Mouse (Mus musculus): ENCODE measurements at regions not wholly inside any gene's neighbourhood (a gene's known extent, or its start where the extent isn't known, plus 50 kb on each side); places are given as distances from the start of the nearest gene placed in this dataset.
"Not testable (repeated sequence)": the region's sequence is repeated elsewhere in the genome, so short reads cannot be mapped to it uniquely, and the experiment has no call there.

- not testable (repeated sequence) for H3K4me3 ChIP-seq; DNase-seq (ENCODE audit: low spot score); H3K27me3 ChIP-seq (ENCODE audit: low read depth, poor library complexity, severe bottlenecking); H3K36me3 ChIP-seq; H3K27ac ChIP-seq (replicated peaks); H3K9me3 ChIP-seq (replicated peaks); H3K4me1 ChIP-seq
- WGBS: 88% methylated on average over 2 of the region's 2 CpGs
These were observed 77.1 kb downstream of the Olfr721-ps1 start for GRCm38 (mm10) chr14:14478159-14478558.

GRCm38 (mm10) chr14:14481840-14482239 lies 80.7 kb downstream of the Olfr721-ps1 start:
- H3K27me3 ChIP-seq (ENCODE audit: low read depth, poor library complexity, severe bottlenecking): no peaks in the 10 kb centered on the region
- no peak for DNase-seq (ENCODE audit: low spot score)

DNA sequence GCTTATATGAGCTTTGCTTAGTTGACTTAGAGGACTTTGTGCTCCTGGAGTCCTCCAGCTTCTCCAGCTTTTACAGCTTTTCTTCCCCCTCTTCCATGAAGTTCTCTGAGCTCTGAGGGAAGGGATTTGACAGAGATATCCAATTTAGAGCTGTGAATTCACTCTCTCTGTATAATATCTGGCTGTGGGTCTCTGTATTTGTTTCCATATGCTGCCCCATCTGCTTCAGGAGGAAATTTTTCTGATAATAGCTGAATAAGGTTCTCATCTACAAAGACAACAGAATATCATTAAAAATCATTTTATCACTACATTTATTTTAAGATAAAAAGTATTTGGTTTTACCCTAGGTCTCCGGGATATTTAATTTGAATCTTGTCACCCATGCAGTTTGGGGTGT lies 85.3 kb downstream of the Olfr721-ps1 start:
- DNase-seq (ENCODE audit: low spot score): no peak
- Histone ChIP-seq H3K27ac (replicated peaks) (no peak overlapping the region), H3K9me3 (replicated peaks) (no peaks in the 10 kb centered on the region), H3K4me3 (no peak overlapping the region), H3K4me1 (no peaks in the 10 kb centered on the region), H3K27me3 (ENCODE audit: low read depth, poor library complexity, severe bottlenecking) (no peaks in the 10 kb centered on the region), H3K36me3 (no peaks in the 10 kb centered on the region)
- 94% methylated on average over 1 of the region's 1 CpGs for WGBS

More at GRCm38 (mm10) chr14:14481840-14482239, 80.7 kb downstream of the Olfr721-ps1 start:
- H3K4me1 ChIP-seq: no peaks in the 10 kb centered on the region
- 71% methylated on average over 1 of the region's 1 CpGs for WGBS
- H3K36me3 ChIP-seq: no peaks in the 10 kb centered on the region
- H3K9me3 ChIP-seq (replicated peaks): no peaks in the 10 kb centered on the region
- H3K4me3 ChIP-seq: no peak overlapping the region
- no peak overlapping the region for H3K27ac ChIP-seq (replicated peaks)

DNA sequence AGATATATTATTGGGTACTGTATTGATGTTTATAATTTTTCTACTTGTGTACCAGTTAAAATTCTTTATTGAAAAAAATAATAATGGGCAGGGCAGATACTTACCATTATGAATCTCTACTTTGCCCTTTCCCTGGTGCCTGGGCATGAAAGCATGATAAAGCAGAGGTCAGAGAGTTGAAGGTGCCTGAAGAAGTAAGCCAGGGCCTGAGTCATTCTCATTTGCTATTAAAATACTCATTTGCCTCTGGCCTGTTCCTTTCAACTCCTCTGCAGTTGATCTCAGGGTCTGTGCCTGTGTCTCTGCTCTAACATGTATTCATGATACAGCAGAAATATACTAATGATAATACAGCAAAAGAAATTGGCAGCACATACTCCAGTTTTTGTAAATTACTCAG lies 89.4 kb downstream of the Olfr721-ps1 start:
- Histone ChIP-seq H3K27me3 (ENCODE audit: low read depth, poor library complexity, severe bottlenecking) (no peaks in the 10 kb centered on the region), H3K9me3 (replicated peaks) (no peaks in the 10 kb centered on the region), H3K36me3 (no peaks in the 10 kb centered on the region), H3K4me1 (no peaks in the 10 kb centered on the region), H3K27ac (replicated peaks) (no peak overlapping the region), H3K4me3 (no peak overlapping the region)
- no peak for DNase-seq (ENCODE audit: low spot score)

GRCm38 (mm10) chr14:14492041-14492440 lies 90.9 kb downstream of the Olfr721-ps1 start:
- no peak overlapping the region for H3K27ac ChIP-seq (replicated peaks)
- no peaks in the 10 kb centered on the region for H3K9me3 ChIP-seq (replicated peaks)
- H3K4me1 ChIP-seq: no peaks in the 10 kb centered on the region
- H3K4me3 ChIP-seq: no peak overlapping the region
- no peaks in the 10 kb centered on the region for H3K27me3 ChIP-seq (ENCODE audit: low read depth, poor library complexity, severe bottlenecking)
- H3K36me3 ChIP-seq: no peaks in the 10 kb centered on the region
- DNase-seq (ENCODE audit: low spot score): no peak

GRCm38 (mm10) chr14:14511927-14512326 lies 110.8 kb downstream of the Olfr721-ps1 start:
- 85% methylated on average over 4 of the region's 4 CpGs for WGBS
- Histone ChIP-seq H3K27ac (replicated peaks) (no peak overlapping the region), H3K9me3 (replicated peaks) (no peaks in the 10 kb centered on the region), H3K4me3 (no peak overlapping the region), H3K27me3 (ENCODE audit: low read depth, poor library complexity, severe bottlenecking) (no peaks in the 10 kb centered on the region), H3K36me3 (no peaks in the 10 kb centered on the region), H3K4me1 (no peaks in the 10 kb centered on the region; the same call in 1 of the 2 replicates)
- DNase-seq (ENCODE audit: low spot score): no peak

- DNase-seq (ENCODE audit: low spot score): no peak
- Histone ChIP-seq H3K27me3 (ENCODE audit: low read depth, poor library complexity, severe bottlenecking) (no peaks in the 10 kb centered on the region), H3K4me1 (no peaks in the 10 kb centered on the region; the same call in 1 of the 2 replicates), H3K36me3 (no peaks in the 10 kb centered on the region), H3K27ac (replicated peaks) (no peak overlapping the region), H3K9me3 (replicated peaks) (no peaks in the 10 kb centered on the region), H3K4me3 (no peak overlapping the region)
- WGBS: 100% methylated on average over 2 of the region's 2 CpGs
These were observed 112.0 kb downstream of the Olfr721-ps1 start for GRCm38 (mm10) chr14:14513056-14513455.

GRCm38 (mm10) chr14:14513498-14513897 lies 112.4 kb downstream of the Olfr721-ps1 start:
- H3K4me1 ChIP-seq: no peaks in the 10 kb centered on the region; the same call in 1 of the 2 replicates
- DNase-seq (ENCODE audit: low spot score): no peak
- no peak overlapping the region for H3K4me3 ChIP-seq
- H3K27ac ChIP-seq (replicated peaks): no peak overlapping the region
- H3K27me3 ChIP-seq (ENCODE audit: low read depth, poor library complexity, severe bottlenecking): no peaks in the 10 kb centered on the region
- 85% methylated on average over 3 of the region's 3 CpGs for WGBS
- no peaks in the 10 kb centered on the region for H3K9me3 ChIP-seq (replicated peaks)
- no peaks in the 10 kb centered on the region for H3K36me3 ChIP-seq

GRCm38 (mm10) chr14:14514440-14515172 lies 113.5 kb downstream of the Olfr721-ps1 start:
- DNase-seq (ENCODE audit: low spot score): no peak
- 86% methylated on average over 1 of the region's 1 CpGs for WGBS
- Histone ChIP-seq H3K27me3 (ENCODE audit: low read depth, poor library complexity, severe bottlenecking) (no peaks in the 10 kb centered on the region), H3K36me3 (no peaks in the 10 kb centered on the region), H3K9me3 (replicated peaks) (no peaks in the 10 kb centered on the region), H3K4me3 (no peak overlapping the region), H3K27ac (replicated peaks) (no peak overlapping the region), H3K4me1 (no peaks in the 10 kb centered on the region; the same call in 1 of the 2 replicates)

DNA sequence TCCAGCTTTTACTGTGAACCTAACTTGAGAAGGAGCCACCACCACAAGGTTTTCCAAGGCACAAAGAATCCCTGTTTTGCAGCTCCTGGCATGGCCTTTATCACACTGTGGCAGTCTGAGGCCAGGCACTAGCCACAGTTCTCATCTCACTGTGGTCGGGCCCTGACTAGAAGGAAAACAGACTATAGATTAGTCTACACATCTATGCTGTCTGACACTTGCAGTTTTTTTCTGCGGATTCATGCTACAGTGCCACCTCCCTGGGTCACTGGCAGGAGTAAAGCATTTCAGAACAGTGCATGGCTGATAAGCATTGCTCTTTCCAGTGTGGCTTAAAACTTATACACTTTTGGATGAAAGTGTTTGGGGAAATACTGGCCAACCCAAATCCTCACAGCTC lies 114.3 kb downstream of the Olfr721-ps1 start:
- 83% methylated on average over 2 of the region's 2 CpGs for WGBS
- Histone ChIP-seq H3K27ac (replicated peaks) (no peak overlapping the region), H3K4me3 (no peak overlapping the region), H3K9me3 (replicated peaks) (no peaks in the 10 kb centered on the region), H3K36me3 (no peaks in the 10 kb centered on the region), H3K27me3 (ENCODE audit: low read depth, poor library complexity, severe bottlenecking) (no peaks in the 10 kb centered on the region), H3K4me1 (no peaks in the 10 kb centered on the region; the same call in 1 of the 2 replicates)
- DNase-seq (ENCODE audit: low spot score): no peak

DNA sequence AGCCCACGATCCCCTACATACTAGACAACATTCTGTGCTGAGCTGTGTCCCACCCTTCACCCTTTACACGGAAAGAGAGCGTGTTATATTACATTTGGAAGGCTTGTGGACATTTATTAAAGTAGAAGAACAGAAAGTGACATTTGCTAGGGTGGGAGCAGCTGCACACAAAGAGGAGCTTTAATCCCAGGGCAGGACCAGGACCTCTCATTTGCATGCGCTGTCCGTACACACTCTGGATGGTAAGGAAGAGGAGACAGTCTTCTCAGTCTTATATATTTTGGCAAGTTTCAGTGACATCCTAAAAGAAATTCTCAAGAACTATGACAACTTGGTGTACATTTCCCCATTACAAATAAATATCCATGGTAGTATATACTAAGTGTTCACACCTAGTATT lies 114.8 kb downstream of the Olfr721-ps1 start:
- DNase-seq (ENCODE audit: low spot score): no peak
- Histone ChIP-seq H3K4me1 (no peaks in the 10 kb centered on the region; the same call in 1 of the 2 replicates), H3K36me3 (no peaks in the 10 kb centered on the region), H3K9me3 (replicated peaks) (no peaks in the 10 kb centered on the region), H3K27ac (replicated peaks) (no peak overlapping the region), H3K4me3 (no peak overlapping the region), H3K27me3 (ENCODE audit: low read depth, poor library complexity, severe bottlenecking) (no peaks in the 10 kb centered on the region)
- 80% methylated on average over 5 of the region's 5 CpGs for WGBS

- 90% methylated on average over 1 of the region's 1 CpGs for WGBS
- DNase-seq (ENCODE audit: low spot score): no peak
These were observed 116.9 kb downstream of the Olfr721-ps1 start for GRCm38 (mm10) chr14:14518027-14518426.

DNA sequence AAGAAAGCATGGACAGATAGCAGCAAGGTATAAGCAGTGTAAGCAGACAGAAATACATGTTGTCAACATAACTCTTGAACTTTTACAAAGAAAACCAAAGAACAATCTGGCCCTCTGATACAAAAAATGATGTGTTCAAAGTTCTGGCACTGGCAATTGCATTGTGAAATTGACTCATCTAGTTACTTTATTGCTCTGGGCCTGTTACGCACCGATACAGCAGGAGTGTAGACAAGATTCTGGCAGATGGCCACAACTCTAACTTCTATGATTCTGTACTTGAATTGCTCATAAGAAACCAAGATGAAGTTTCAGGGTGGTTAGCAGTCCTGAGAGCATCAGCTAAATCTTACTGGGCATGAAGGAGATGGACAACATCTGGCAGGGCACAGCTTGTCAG lies 117.7 kb downstream of the Olfr721-ps1 start:
- WGBS: 96% methylated on average over 2 of the region's 2 CpGs
- no peak overlapping the region for H3K27ac ChIP-seq (replicated peaks)
- no peaks in the 10 kb centered on the region for H3K27me3 ChIP-seq (ENCODE audit: low read depth, poor library complexity, severe bottlenecking)
- no peak for DNase-seq (ENCODE audit: low spot score)
- H3K36me3 ChIP-seq: no peaks in the 10 kb centered on the region
- no peak overlapping the region for H3K4me3 ChIP-seq
- no peaks in the 10 kb centered on the region for H3K9me3 ChIP-seq (replicated peaks)
- no peaks in the 10 kb centered on the region; the same call in 1 of the 2 replicates for H3K4me1 ChIP-seq

More at GRCm38 (mm10) chr14:14518027-14518426, 116.9 kb downstream of the Olfr721-ps1 start:
- Histone ChIP-seq H3K4me3 (no peak overlapping the region), H3K27ac (replicated peaks) (no peak overlapping the region), H3K36me3 (no peaks in the 10 kb centered on the region), H3K27me3 (ENCODE audit: low read depth, poor library complexity, severe bottlenecking) (no peaks in the 10 kb centered on the region), H3K4me1 (no peaks in the 10 kb centered on the region; the same call in 1 of the 2 replicates), H3K9me3 (replicated peaks) (no peaks in the 10 kb centered on the region)

Data from midbrain, embryonic 10.5 days (tissue).